Mouse (Mus musculus) A20 (cell line): Measurements from ENCODE around the gene Znfx1.

Source experiments
- DNase-seq: peaks from one replicate; pipeline ENCODE4 v3.0.0-alpha.2; 2011; ENCODE audit warnings: low read depth, low spot score

Znfx1 gene

DNA sequence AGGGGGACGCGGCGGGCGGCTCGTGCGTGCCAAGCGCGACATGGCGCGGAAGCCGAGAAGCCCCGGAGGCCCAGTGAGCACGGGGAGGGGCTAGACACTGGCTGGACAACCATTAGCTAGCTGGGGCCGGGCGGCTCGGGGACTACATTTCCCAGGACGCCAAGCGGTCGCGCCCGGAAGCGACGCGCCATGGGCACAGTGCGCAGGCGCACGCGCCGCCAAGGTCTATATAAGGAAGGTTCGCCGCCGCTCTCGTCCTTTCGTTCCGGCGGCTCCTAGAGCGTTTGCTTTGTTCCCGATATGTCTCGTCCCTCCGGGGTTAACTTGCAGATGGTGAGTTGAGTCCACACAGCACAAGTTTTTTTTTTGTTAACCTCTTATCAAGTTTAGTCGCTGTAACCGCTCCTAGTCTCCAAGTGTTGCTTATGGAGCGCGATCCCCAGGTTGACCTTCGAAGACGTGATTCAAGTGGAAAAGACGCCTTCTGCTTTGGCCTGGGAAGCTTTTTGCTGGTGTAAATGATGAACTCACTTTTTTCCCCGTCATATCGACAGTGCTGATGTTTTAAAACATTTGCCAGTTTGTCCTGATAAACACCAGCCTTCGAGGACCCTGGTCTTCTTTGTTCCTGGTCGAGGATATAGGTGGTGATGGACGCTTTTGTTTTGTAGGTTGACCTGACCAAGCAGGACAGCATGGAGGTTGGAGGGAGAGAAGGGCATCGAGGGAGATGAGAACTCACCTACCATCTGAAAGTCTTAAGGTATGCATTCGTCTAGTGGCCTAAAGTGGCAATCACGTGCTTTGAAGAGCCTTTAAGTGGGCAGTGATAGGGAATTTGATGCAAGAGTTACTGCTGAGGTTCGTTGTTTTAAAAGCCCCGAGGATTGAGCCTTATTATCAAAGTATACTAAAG lies at the start of gene Znfx1:
TSS of gene Znfx1 (minus strand) at position 51 of the 916 bp plus-strand sequence.
- peak; percentile 96 for DNase-seq

DNA sequence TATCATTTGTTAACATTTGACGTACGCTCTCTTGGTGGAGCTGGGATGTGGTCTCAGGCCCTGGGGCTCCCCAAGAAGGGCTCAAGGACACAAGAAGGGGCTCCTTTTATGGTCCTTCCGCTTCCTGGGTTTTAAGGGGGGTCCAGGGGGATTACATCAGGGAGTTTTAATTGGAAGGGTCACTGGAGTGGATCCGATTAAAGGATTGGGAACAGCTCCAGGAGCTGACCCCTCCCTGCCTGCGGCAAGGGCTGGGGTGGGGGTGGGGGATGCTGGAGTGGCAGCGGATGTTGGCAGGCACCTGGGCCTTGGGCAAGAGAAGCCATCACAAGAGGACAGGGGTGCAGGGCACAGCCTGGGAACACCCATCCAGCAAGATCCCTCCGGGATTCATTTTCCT lies 49.4 kb upstream of the Znfx1 start:
- DNase-seq = no peak

DNA sequence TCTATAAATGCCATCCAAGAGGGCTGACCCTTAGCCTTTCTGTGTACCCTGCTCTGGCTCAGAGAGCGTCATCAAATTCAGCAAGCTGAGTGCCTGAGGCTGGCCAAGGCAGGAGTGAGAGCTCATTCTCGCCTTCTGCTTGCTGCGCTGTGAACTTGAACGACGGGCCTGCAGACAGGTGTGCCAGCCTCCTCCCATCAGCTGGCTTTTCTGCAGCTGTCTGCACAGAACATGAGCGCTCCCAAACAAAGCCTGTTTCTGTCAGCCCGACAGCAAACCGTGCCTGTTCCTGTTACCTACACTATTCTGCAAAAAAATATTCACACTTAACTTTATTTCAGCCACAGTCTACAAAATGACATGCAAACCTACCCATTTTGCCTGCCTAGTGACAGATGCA lies 46.7 kb upstream of the Znfx1 start:
- DNase-seq = no peak

GRCm38 (mm10) chr2:167103546-167103945 lies 40.7 kb upstream of the Znfx1 start:
- no peak for DNase-seq

- DNase-seq = peak; percentile 94
Measured at GRCm38 (mm10) chr2:167101743-167102441, 39.1 kb upstream of the Znfx1 start.

DNA sequence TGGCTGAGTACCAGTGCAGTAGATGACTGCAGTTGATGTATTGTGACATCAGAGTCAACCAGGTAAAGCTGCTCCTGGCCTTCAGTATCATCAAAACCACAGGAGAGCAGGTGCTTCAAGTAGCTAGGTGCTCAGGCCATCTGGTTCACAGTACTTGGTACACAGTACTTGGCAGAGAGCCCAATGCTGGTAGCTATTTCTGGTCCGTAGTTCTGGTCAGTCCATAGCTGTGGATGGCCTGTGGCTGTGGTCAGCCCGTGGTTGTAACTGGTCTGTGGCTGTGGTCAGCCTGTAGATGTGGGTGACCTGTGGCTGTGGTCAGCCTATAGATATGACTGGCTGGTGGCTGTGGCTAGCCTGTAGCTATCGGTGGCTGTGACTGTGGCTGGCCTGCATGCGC lies 31.9 kb upstream of the Znfx1 start:
- DNase-seq = no peak

DNA sequence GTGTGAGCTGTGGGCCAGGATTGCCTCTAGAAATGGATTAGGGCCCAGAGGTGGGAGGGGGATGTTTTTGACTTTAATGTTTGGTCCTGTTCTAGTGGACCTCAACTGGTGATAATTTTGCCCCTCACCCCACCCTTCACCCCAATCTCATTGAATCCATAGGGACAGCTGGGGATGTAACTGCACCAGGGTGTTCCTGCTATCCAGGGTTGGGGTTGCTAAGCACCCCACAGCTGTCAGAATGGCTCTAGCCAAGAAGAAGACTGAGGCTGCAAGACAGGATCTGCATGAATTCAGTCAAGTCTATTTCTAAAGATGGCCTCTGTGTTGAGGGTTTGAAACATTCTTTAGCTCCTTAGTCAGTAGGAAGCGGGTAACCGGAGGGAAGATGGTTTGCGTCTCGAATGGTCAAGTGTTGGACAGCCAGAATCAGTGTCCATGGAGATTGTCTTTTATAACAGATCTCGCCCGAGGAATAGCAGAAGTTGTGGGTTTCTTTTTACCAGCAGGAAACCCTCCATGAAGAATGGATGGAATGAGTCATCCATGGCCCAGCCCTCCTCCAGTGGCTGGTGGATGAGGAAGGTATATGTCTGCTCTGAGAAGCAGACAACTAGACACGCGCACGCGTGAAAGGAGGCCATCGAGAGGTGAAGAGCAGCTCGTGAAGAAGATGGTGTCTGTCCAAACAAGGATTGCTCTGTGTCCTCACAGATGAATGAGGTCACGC lies 30.5 kb upstream of the Znfx1 start:
- DNase-seq = no peak

GRCm38 (mm10) chr2:167090271-167090670 lies 27.5 kb upstream of the Znfx1 start:
- DNase-seq = no peak

DNA sequence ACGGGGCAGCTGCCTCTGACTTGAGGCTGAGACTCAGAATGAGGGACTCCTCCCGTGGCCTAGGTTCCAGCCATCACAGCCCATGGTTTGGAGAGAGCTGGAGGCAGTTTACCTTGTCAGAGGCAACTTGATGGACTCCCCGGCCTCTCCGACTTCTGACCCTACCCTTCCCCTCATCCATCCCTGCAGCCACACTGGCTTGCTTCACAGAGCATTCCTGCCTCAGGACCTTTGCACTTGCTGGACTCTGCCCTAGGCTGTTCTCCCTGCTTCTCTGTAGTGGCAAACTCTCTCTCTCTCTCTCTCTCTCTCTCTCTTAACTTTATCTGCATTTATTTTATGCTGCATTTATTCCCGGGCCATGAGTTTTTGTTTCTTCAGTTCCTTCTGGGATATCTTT lies 24.0 kb upstream of the Znfx1 start:
- no peak for DNase-seq

GRCm38 (mm10) chr2:167086092-167086491 lies 23.3 kb upstream of the Znfx1 start:
- no peak for DNase-seq

DNA sequence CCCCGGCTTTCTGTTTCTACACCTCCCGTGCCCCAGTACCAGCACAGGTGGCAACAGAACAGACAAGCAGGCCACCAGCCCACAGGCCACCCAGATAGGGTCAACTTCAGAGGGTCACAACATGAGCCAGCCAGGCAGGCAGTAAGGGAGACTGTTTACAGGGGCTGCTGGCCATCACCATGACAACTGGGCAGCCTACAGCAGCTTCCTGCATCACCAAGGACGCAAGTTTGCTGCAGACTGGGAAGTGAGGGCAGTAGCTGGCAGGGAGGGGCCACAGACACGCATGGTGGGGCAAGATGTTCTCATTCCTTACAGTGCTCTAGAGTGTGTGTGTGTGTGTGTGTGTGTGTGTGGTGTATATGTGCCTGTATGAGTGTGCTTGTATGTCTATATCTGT lies 18.8 kb upstream of the Znfx1 start:
- DNase-seq = no peak

- DNase-seq = no peak
Measured at GRCm38 (mm10) chr2:167081135-167081534, 18.3 kb upstream of the Znfx1 start.

GRCm38 (mm10) chr2:167080387-167080786 lies 17.6 kb upstream of the Znfx1 start:
- no peak for DNase-seq

GRCm38 (mm10) chr2:167079535-167080257 lies 16.9 kb upstream of the Znfx1 start:
- no peak for DNase-seq

DNA sequence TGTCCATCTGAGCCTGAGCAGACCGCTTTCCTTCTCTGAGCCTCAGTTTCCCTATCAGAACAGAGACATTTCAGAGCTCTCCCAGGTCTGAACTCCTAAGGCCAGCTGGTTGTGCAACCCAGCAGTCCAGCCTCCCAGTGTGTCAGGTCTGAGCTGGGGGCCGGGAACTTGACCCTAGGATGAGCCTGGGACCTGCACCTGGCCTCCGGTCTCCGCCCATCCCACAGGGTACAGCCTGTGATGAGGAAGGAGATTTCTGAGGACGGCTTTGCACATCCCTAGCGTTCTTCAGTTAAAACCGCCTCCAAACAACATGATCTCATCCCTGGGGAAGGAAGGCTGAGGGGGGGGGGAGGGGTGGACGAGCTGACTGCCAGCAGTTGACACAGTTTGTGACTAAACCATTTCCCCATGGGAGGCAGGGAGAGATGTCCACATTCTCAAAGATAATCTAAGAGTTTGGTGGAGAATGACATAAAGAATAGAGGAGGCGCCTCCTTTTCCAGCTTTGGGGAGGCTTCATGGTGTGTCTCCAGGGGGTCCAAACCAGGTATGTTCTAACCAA lies 16.2 kb upstream of the Znfx1 start:
- no peak for DNase-seq

- DNase-seq = no peak
Measured at GRCm38 (mm10) chr2:167078486-167078885, 15.7 kb upstream of the Znfx1 start.

DNA sequence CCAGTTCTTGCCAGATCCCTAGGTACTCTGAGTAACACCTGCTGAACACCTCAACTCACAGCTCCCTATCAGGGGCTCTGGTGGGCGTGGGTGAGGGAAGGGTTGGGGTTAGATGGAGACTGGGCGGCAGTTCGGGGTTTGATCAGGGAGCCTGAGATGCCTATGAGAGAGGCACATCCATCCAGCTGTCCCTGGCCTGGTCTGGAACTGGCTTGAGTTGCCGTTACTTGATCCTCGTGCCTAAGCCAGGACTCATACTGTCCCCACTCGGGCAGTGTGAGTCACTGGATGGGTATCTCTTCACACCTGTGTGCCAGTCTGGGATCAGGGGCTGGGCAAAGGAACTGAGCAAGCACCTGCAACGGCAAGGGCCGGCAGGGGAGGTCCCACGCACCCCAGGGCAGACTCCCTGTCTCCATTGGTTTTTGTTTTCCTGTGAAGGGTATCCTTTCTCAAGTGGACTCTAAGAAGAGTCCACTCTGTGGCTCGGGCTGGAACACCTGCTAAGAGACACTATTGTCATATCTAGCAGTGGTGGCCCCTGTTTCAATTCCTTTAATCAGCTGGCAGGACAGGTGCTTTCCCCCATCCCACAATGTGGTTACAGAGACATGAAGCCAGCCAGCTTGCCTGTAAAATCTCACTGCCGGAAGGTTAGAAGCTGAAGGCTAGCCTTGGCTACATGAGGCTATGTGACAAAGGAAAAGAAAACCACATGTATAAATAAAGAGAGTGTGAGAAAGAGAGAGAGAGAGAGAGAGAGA lies 14.6 kb upstream of the Znfx1 start:
- DNase-seq = no peak

GRCm38 (mm10) chr2:167076759-167077158 lies 13.9 kb upstream of the Znfx1 start:
- no peak for DNase-seq

GRCm38 (mm10) chr2:167076352-167076751 lies 13.5 kb upstream of the Znfx1 start:
- no peak for DNase-seq

DNA sequence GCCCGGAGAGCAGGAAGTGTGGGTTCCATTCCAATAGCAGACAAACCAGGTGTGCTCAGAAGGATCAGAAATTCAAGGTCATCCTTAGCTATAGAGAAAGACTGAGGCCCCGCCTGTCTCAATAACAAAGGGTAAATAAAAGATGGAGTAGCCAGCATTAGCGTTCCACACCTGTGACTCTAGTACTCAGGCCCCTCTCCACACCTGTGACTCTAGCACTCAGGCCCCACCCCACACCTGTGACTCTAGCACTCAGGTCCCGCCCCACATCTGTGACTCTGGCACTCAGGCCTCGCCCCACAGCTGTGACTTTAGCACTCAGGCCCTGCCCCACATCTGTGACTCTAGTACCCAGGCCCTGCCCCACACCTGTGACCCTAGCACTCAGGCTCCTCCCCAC lies 11.8 kb upstream of the Znfx1 start:
- no peak for DNase-seq
